Mouse (Mus musculus) embryonic facial prominence, embryonic 10.5 days (tissue): Measurements from ENCODE around the gene Odc1. TPM values are rescaled to one million over a fixed set of nuclear protein-coding genes. Genes with fewer than 3 reads are reported as not detected.

Experiments used
- polyA plus RNA-seq: library from polyadenylated mRNA; unstranded; fragments of >200 nt; fragmentation: Nextera tagmentation; extraction: Ambion mirVana; gene quantifications from 2 replicates; pipeline ENCODE4 v1.2.1, GENCODE M21; 2016

Gene Odc1
- polyA plus RNA-seq, 1 experiment from 2014 or later, result 264 TPM

Other genes starting within 250 kb of the Odc1 start
- 0.52 and 0.62 TPM in 2 replicates for gene Atp6v1c2, start 215.4 kb upstream of the Odc1 start, polyA plus RNA-seq
- 41.8 and 43.4 TPM in 2 replicates for gene Nol10, start 196.3 kb upstream of the Odc1 start, polyA plus RNA-seq
- 34.2 and 37.4 TPM in 2 replicates for gene Hpcal1, start 146.1 kb downstream of the Odc1 start, polyA plus RNA-seq